Mouse (Mus musculus) cerebellum, adult 2 months (tissue): Measurements from ENCODE around the gene Hsd17b12.

Experiments used
- CTCF ChIP-seq: fragments of 200-500 bp; IDR thresholded peaks from 2 replicates; pipeline ENCODE4 v1.5.1; 2011; ENCODE audit warnings: low read depth, mild to moderate bottlenecking, control low read depth, low read length, moderate library complexity, borderline replicate concordance; ENCODE audit not compliant: insufficient read depth
- POLR2A ChIP-seq: fragments of 200-500 bp; IDR thresholded peaks from 2 replicates; pipeline ENCODE4 v1.6.1; 2011; ENCODE audit warnings: low read length, control low read depth, borderline replicate concordance; ENCODE audit not compliant: insufficient read depth

- TF ChIP-seq POLR2A (no peak), CTCF (no peak)
These were observed 166.4 kb downstream of the Hsd17b12 start for GRCm38 (mm10) chr2:93991336-93991735.
